In the genomic region with DNA sequence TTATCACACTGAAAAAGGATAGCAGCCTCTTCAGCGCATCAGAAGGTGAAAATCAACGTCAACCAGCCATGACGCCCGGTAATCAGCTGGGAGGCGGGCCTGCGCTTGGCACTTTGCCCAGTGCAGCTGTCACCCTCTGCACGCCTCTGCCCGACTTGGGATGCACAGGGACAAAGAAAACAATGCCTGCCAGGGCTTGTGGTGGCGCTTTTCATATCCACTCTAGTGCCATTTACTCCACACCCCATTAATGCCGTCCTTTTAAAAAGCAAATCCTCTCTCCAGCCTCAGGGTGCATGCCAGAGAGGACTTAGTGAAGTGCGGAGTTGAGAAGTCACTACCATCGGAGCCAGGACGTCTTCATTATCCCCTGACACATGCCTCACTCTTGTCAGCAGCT, we compare ENCODE assay signal across 10 mouse cellular contexts.
DNase-seq lines count a peak whose midpoint lies in the region; ATAC-seq lines count a peak whose summit lies in the region.
"Had no signal": no experiment of that assay in that cellular context is flagged by ENCODE, and none has a peak within 500 bp of the region (broad histone marks: within the 10 kb centered on the region; RNA-seq: fewer than 3 reads in every experiment).

No protein-coding gene starts in this region.

- DNase-seq in kidney, postnatal 4 days, result peak; percentile 70 to 72
- no peak for DNase-seq in kidney, adult 9 months
- peak; percentile 76 for DNase-seq in MN1 (ENCODE audit: low spot score)
- DNase-seq in thymus, postnatal 36 days, result no peak
- DNase-seq in spleen, postnatal 14 days (ENCODE audit: low spot score in 2 of 2), result no peak
- no peak for DNase-seq in gastrocnemius, postnatal 10 days
- DNase-seq: thymus, adult 2 months had no signal

- no peak overlapping the region for H3K9ac ChIP-seq in forebrain, embryonic 13.5 days
- H3K9ac ChIP-seq in hindbrain, embryonic 16.5 days (ENCODE audit: low read depth, low read length), result no peak overlapping the region
- H3K9ac ChIP-seq: embryonic facial prominence, embryonic 13.5 days had no signal

- no peaks in the 10 kb centered on the region for H3K9me3 ChIP-seq in forebrain, embryonic 13.5 days (replicated peaks)
- no peaks in the 10 kb centered on the region for H3K9me3 ChIP-seq in hindbrain, embryonic 16.5 days (ENCODE audit: control insufficient read depth, low read length)
- H3K9me3 ChIP-seq: embryonic facial prominence, embryonic 13.5 days had no signal

- peaks cover 34% of the 10 kb centered on the region for H3K4me1 ChIP-seq in forebrain, embryonic 13.5 days
- H3K4me1 ChIP-seq in hindbrain, embryonic 16.5 days (ENCODE audit: control insufficient read depth, insufficient read depth, low read depth, low read length), result peaks cover 8% of the 10 kb centered on the region

- H3K27ac ChIP-seq in forebrain, embryonic 13.5 days, result peak overlapping the region; percentile 68
- peak overlapping the region; percentile 48; the same call in 1 of the 2 replicates for H3K27ac ChIP-seq in hindbrain, embryonic 16.5 days (ENCODE audit: low read depth, low read length)

- H3K4me2 ChIP-seq in forebrain, embryonic 13.5 days, result peak overlapping the region; percentile 25; the same call in 1 of the 2 replicates
- no peak overlapping the region for H3K4me2 ChIP-seq in hindbrain, embryonic 16.5 days (ENCODE audit: low read length)
- H3K4me2 ChIP-seq: embryonic facial prominence, embryonic 13.5 days had no signal

- 17% methylated on average over 13 of the region's 13 CpGs for WGBS in forebrain, embryonic 13.5 days
- 19% methylated on average over 13 of the region's 13 CpGs for WGBS in hindbrain, embryonic 16.5 days

- peaks cover 54% of the 10 kb centered on the region for H3K27me3 ChIP-seq in forebrain, embryonic 13.5 days
- H3K27me3 ChIP-seq in hindbrain, embryonic 16.5 days (replicated peaks; ENCODE audit: control insufficient read depth, insufficient read depth, low read length), result no peaks in the 10 kb centered on the region
- H3K27me3 ChIP-seq: embryonic facial prominence, embryonic 13.5 days had no signal

- ATAC-seq in forebrain, embryonic 13.5 days, result peak; percentile 78
- ATAC-seq in hindbrain, embryonic 16.5 days, result peak; percentile 38

- H3K4me3 ChIP-seq in forebrain, embryonic 13.5 days, result no peak overlapping the region
- H3K4me3 ChIP-seq in hindbrain, embryonic 16.5 days (ENCODE audit: low read length), result no peak overlapping the region
- H3K4me3 ChIP-seq: embryonic facial prominence, embryonic 13.5 days had no signal

- H3K36me3 ChIP-seq in forebrain, embryonic 13.5 days (ENCODE audit: poor library complexity, severe bottlenecking), result no peaks in the 10 kb centered on the region
- no peaks in the 10 kb centered on the region for H3K36me3 ChIP-seq in hindbrain, embryonic 16.5 days (ENCODE audit: control insufficient read depth, insufficient read depth, low read length)
- H3K36me3 ChIP-seq: embryonic facial prominence, embryonic 13.5 days had no signal

Comparison
In these comparisons a context has a peak if more than half of its experiments do, and no peak if none do; other contexts are left out.
1. DNase-seq: peak in kidney, postnatal 4 days (2 of 2) and MN1 (single experiment); none in kidney, adult 9 months (single experiment), thymus, postnatal 36 days (0 of 2), spleen, postnatal 14 days (0 of 2) and gastrocnemius, postnatal 10 days (single experiment).